Mouse (Mus musculus) cerebellum, adult 11-12 months (tissue): ENCODE data around the gene Acly.
"Not testable (repeated sequence)": the region's sequence is repeated elsewhere in the genome, so short reads cannot be mapped to it uniquely, and the experiment has no call there.

Source experiments
- DNase-seq: peaks from one replicate; pipeline ENCODE4 v3.0.0; 2022

The Acly gene

GRCm38 (mm10) chr11:100544832-100545745 lies 17.3 kb upstream of the Acly start, which contains the start of gene Ttc25:
Gene Ttc25 (plus strand): TSS chr11:100545607.
- DNase-seq, result peak; percentile 26

- DNase-seq, result no peak
Measured at GRCm38 (mm10) chr11:100541577-100541976, 13.8 kb upstream of the Acly start.

DNA sequence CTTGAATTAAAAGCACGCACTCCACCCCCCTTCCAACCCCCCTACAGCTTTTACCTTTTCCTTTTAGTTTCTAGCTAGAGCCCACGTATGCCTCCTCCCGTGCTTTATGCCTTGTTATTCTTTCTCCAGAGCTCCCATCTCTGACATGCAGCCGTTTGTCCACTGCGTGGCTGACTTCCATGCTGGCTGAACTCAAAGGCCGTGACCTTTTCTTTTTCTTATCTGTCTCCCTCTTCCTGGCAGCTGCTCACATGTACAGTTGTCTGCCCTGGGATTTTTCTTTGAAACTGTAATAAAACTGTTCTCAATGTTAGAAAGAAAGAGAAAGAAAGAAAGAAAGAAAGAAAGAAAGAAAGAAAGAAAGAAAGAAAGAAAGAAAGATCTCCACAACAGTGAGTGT lies 13.2 kb upstream of the Acly start:
- no peak for DNase-seq

DNA sequence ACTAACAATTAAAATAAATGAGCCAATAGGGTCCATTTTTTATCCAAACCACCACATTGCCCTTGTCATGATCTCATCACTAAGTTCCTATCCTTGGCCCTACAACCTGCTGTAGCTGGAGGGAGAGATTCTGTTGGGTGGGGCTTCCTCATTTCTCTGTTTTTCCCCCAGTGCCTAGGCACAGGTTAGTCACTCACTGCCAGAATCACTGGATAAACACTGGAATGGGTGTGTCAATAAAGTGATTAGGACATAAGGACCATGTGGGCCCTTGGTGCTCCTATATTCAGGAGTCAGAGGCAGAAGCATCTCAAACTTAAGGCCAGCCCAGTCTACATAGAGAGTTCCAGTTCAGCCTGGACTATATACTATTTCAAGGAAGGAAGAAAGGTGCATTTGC lies 8.7 kb upstream of the Acly start:
- DNase-seq, result no peak

- DNase-seq, result no peak
Measured at GRCm38 (mm10) chr11:100535996-100536395, 8.2 kb upstream of the Acly start.

DNA sequence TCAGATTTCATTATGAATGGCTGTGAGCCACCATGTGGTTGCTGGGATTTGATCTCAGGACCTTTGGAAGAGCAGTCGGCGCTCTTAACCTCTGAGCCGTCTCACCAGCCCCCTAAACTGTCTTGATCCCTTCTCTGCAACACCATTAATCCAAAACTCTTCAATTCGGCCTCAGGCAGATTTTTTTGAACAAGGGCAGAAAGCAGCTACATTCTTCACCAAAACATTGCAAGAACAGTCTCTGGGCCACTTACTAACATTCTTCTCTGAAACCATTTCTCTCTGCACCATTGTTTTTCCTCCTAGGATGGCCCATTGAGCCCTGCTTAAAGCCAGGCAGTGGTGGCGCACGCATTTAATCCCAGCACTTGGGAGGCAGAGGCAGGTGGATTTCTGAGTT lies 7.0 kb upstream of the Acly start:
- not testable (repeated sequence) for DNase-seq

- not testable (repeated sequence) for DNase-seq
Measured at GRCm38 (mm10) chr11:100534411-100534810, 6.6 kb upstream of the Acly start.

GRCm38 (mm10) chr11:100533871-100534270 lies 6.1 kb upstream of the Acly start:
- no peak for DNase-seq

DNA sequence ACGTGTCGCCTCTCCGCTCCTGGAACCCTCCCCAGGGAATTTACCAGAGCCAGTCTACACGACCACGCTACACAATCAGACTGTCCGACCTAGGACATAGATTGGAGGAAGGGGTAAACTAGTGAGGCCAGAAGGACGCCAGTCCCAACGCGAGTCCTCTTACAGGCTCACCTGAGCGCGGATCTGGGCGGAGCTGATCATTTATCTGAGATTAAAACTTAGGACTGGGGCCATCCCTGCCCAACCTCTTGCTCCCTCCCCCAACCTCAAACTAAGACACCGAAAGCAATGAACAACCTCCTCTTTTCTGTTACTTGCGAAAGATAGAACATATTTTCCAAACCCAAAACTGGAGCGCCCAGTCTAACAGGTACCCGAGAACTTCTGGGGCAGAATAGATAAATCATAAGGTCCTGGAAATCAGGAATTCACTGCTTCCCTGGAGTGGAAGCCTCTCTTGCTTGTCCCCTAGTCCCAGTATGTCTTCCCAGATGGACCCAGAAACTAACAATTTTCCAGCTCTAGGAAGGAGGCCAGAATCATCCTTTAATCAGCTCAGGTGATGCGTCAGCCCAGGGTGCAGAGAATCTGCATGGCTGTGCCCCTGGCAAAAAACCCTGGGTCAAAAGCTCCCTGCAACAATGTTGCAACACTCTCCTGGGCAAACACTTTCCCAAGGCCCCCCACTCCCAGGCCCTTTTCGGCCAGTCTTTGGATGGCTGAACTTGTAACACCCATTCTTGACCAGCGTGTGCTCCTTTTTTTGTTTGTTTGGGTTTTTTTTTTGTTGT lies 770 bp upstream of the Acly start:
- DNase-seq, result peak; percentile 35

DNA sequence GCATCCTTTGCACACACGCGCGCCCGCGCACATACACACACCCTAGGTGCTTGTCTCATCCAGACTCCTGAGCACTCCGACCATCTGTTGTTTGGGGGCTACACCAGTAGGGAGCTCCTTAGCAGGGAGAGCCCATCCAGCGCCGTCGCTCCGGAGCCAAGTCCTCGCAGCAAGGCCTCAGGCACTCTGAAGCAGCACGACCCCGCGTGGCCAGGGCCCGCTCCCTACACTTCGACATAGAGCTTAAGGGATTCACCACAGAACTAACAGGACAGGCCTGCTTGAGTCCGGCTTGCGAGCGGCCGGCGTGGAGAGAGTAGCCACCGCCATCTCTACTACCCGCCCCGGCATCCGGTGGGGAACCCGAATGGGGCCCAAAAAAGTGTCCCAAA lies 738 bp downstream of the Acly start:
- DNase-seq, result peak; percentile 78

DNA sequence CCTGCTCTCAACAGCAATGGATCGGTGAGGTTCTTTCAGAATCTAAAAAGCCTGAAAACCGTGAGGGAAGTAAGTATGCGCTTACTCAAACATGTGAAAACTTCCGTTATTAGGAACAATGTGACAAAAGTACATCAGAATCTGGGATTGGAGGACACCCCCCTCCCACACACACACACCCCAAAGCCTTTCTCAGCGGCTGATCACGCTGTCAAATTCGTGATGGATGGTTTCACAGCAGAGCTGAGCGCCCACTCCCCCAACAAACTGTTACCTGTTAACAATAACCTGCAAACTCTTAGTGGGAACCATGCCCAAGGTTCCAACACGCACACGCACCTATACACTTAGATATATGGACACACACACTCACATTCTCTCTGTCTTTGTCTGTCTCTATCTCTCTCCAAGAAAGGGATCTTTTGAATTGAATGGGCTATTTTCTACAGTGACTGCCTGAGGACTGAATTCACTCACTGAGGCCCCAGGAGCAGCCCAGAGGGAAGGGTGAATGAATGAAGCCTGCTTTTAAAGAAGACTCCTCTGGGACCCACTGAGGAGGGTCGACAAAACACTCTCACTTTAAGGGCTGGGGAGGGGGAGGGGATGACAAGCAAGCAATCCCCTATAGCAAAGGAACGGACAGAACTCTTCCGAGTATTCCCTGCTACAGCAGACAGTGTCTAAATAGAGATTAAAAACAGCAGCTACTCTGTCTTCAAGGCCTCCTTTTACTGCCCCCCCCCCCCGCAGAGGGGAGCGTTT lies 1.6 kb downstream of the Acly start:
- DNase-seq, result peak; percentile 29

DNA sequence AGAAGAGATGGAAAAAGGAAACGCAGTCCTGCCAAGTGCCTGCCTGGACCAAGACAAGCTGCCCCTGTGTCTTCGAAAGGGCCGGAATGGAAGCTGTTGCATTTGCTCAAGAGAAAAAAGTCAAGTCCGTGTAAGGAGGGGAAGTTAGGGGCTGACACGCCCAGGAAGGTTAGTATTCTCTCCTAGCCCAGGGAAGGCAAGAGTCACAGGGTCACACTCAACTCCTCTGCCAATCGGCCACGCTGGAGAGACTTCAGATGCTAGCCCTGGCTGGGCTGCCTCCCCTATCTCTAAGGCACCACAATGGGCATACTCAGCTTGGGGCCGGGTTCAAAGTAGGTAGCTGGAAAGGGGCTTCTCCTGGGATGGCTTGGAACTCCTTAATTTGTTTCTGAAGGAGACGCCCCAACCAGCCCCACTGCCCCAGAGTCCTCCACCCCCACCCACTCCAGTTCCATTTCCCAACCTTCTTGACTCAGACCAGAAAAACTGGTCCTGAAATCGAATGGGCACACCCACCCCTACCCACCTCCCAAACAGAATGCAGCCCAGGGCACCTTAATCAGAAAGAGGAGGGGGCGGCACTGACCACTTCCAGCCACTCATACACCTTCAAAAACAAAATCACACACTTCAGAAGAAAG lies 2.7 kb downstream of the Acly start:
- DNase-seq, result no peak

DNA sequence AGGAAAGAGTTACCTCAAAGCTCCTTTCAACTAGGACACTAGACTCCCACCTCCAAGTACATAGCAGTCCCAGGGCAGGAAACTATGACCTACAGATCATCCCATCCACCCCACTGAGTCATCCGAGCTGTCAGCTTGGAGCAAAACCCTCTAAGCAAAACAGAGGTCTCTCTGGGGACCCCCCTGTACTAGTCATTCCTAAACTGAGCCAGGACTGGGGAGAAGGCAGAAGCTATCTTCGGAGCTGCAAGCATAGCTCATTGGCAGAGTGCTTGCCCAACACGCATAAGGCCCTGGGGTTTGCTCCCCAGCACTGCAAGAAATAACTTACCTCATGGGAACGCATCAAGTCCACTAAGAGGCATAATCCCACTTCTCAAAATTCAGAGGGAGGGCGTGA lies 3.4 kb downstream of the Acly start:
- peak; percentile 21 for DNase-seq

DNA sequence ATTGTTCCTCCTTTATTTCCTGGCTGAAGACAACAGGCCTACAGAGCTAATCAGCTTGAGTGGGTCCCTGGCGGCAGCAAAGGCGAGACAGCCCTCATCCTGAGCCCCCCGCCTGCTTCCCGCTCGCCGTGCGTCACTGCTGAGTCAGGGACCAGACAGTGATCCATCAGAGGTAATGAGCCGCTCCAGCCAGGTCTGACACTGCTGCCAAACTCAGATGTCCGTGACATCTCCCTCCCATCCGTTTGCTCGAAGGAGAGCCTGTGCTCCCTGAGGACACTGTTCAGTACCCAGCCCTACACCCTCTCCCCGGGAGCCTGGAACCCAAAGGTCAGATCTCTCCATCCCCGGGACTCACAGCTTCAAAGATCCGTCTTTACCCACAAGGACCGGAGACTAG lies 7.0 kb downstream of the Acly start:
- peak; percentile 17 for DNase-seq

DNA sequence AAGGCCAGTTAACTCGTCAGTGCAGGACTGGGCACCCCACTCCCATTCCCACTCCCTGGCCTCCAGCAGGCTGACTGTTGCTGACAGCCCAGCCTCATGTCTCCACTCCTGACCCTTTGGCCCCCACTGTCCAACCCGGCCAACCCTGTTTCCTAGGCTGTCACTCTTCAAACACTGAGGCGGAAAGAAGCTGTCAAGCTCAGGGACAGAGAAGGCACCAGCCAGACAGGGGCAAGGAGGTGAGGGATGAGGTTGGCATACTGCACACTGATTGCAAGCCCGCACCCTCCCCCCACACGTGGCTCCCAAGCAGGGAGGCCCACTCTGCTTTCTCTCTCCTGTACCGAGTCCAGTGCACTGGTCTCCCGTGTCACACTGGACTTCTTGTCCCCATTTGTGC lies 8.6 kb downstream of the Acly start:
- DNase-seq, result peak; percentile 16

DNA sequence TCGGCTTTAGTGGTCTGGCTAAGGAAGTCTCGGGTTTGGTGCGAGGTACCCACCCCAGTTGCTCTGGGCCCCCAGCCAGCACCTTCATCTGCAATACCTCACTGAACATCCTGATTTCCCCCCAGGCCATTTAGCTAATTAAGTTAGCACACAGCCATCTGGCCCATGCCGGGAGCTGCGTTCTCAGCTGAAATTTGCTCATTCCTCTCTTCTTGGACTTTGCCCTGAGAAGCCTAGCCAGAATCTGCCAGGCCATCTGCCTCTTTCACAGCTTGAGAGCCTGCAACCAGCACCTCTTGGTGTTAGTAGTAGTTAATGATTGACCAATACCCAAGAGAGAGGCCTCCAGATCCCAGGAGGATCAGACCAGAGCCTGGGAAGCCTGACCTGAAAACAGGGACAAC lies 9.6 kb downstream of the Acly start:
- DNase-seq, result peak; percentile 92

GRCm38 (mm10) chr11:100516291-100516690 lies 11.5 kb downstream of the Acly start:
- peak; percentile 26 for DNase-seq

GRCm38 (mm10) chr11:100515789-100516188 lies 12.0 kb downstream of the Acly start:
- peak; percentile 27 for DNase-seq

DNA sequence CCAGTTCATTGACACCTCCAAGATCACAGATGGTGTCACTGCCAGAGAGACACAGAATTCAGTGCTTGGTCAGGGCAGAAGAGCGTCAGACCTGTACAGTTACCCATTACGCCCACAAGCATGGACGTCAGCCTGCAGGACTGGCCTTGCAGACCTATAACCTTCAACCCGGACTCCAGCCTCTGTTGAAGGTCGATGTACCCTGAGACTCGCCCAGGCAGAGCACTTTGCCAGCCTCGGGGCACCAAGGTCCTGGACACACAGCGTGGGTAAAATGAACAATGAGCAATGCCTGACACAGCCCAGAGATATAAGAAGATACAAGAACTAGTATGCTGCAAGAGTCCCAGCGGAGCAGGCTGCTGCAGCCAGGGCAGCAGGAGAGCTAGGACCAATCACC lies 12.7 kb downstream of the Acly start:
- DNase-seq, result no peak

DNA sequence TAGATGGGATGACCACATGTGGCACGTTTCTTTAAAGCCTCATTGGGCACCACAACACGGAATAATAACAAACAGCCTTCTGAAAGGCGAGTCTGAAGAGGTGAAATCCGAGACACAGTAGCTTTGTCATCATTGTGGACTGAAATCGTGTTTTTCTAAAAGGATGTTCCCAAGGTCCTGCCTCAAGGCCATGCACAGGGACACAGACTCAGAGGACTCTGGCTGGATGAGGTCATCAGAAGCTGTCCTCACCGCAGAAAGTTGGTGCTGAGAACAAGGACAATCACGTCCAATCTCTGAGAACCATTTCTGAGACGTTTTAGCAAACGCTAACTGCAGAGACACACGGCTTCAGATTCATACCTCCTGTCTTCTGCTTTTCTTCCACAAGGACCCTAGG lies 14.1 kb downstream of the Acly start:
- DNase-seq, result no peak

GRCm38 (mm10) chr11:100512384-100512783 lies 15.4 kb downstream of the Acly start:
- DNase-seq, result no peak

- no peak for DNase-seq
Measured at GRCm38 (mm10) chr11:100510556-100510955, 17.2 kb downstream of the Acly start.

DNA sequence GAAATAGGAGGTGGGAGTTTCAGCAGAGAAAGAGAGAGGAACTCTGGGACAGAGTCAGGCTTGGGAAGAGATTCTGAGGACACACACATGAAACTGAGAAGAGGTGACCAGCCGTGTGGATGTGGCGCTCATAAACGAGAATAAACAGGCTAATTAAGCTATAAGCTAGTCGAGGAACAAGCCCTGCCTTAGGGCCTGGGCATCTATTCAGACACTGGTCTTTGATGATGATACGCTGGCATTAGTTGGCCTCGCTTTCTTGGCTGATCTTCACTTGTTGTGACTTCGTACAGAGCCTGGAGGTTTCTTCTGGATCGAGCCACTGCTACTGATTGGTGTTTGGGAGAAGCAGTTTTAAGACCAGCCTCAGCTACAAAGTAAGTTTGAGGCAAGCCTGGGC lies 21.8 kb downstream of the Acly start:
- DNase-seq, result no peak
